Mouse (Mus musculus) embryonic fibroblast, embryonic 13.5 days (primary cell): Measurements from ENCODE around the gene I0C0044D17Rik.

Experiments
- CTCF ChIP-seq: IDR thresholded peaks from 2 replicates; pipeline ENCODE4 v1.5.1; 2011; ENCODE audit warnings: mild to moderate bottlenecking, control low read depth, low read length, moderate library complexity, borderline replicate concordance; ENCODE audit not compliant: insufficient read depth
- POLR2A ChIP-seq: IDR thresholded peaks from 2 replicates; pipeline ENCODE4 v1.6.1; 2011; ENCODE audit warnings: low read depth, mild to moderate bottlenecking, control low read depth, low read length, moderate library complexity

DNA sequence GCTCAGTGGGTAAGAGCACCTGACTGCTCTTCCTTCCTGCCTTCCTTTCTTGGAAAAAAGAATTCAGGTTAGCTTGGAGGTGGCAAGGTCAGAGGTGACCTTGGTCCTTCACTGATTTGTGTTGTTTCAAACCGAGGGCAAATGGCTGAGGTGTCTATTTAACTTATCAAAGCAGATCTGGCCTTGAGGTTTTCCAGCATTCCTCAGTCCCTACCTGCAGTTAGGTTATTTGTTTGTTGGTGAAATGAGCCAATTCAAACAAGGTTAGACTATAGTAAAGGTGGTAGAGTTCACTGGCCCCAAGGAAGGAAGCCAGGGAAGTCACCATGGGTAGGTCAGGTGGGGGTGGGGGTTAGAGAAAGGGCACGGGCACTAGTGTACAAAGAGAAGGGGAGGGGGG lies 40.5 kb upstream of the I0C0044D17Rik start:
- TF ChIP-seq CTCF (no peak), POLR2A (no peak)
